Mouse (Mus musculus): ENCODE measurements at regions not wholly inside any gene's neighbourhood (a gene's known extent, or its start where the extent isn't known, plus 50 kb on each side); places are given as distances from the start of the nearest gene placed in this dataset.
"Not testable (repeated sequence)": the region's sequence is repeated elsewhere in the genome, so short reads cannot be mapped to it uniquely, and the experiment has no call there.

- TF ChIP-seq CTCF (IDR thresholded peaks at IDR 0.05; ENCODE audit: borderline replicate concordance, extremely low read depth, insufficient read depth, insufficient read length) (no peak), POLR2A (IDR thresholded peaks at IDR 0.05; ENCODE audit: borderline replicate concordance, extremely low read depth, insufficient read depth, insufficient read length, poor library complexity, severe bottlenecking) (no peak)
- DNase-seq (ENCODE audit: low read depth): peak; percentile 84
These were observed 347.7 kb downstream of the 1190002N15Rik start for GRCm38 (mm10) chr9:94189872-94190800.

DNA sequence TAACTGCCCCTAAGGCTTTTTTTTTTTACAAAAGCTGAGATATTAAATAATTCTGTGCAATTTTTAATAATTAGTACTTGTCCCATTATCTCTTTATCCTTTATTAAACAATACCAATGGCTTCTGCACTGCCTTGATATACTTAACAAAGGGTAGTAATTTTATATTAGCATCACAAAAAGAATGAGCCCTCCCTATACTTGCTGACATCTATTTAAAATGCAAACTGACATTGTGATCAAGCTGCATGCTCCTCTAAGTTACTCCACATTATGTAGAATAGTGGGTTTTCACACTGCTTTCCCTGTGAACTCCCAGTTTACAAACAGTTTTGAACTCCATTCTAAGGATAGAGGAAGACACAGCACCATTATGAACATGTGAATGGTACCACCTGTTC lies 349.8 kb downstream of the 1190002N15Rik start:
- TF ChIP-seq POLR2A (IDR thresholded peaks at IDR 0.05; ENCODE audit: borderline replicate concordance, extremely low read depth, insufficient read depth, insufficient read length, poor library complexity, severe bottlenecking): no peak
- no peak for TF ChIP-seq CTCF (IDR thresholded peaks at IDR 0.05; ENCODE audit: borderline replicate concordance, extremely low read depth, insufficient read depth, insufficient read length)
- peak; percentile 51 for DNase-seq (ENCODE audit: low read depth)

GRCm38 (mm10) chr9:94169905-94170612 lies 367.8 kb downstream of the 1190002N15Rik start:
- TF ChIP-seq CTCF (IDR thresholded peaks at IDR 0.05; ENCODE audit: borderline replicate concordance, extremely low read depth, insufficient read depth, insufficient read length) (no peak), POLR2A (IDR thresholded peaks at IDR 0.05; ENCODE audit: borderline replicate concordance, extremely low read depth, insufficient read depth, insufficient read length, poor library complexity, severe bottlenecking) (no peak)
- DNase-seq (ENCODE audit: low read depth): peak; percentile 56

- DNase-seq (ENCODE audit: low read depth): no peak
- TF ChIP-seq CTCF (IDR thresholded peaks at IDR 0.05; ENCODE audit: borderline replicate concordance, extremely low read depth, insufficient read depth, insufficient read length): no peak
- no peak for TF ChIP-seq POLR2A (IDR thresholded peaks at IDR 0.05; ENCODE audit: borderline replicate concordance, extremely low read depth, insufficient read depth, insufficient read length, poor library complexity, severe bottlenecking)
These were observed 374.2 kb downstream of the 1190002N15Rik start for GRCm38 (mm10) chr9:94163671-94164070.

DNA sequence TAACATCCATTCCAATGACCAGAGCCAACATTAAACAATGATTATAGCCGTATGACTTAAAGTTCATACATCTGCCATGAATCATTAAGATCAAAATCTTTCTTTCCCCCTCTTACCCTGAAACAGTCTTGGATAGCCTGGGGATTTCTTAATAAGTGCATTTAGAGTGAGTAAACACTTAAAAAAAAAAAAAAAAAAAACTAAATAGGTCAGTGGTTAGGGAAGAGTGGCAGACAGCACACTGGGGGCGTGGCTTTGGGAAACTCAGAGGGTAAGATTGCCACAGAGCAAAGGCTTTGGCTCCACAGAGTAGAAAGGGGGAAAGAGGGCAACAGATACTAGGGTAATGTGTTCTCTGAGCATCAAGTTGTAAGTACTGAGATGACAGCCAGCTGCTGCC lies 382.3 kb downstream of the 1190002N15Rik start:
- DNase-seq (ENCODE audit: low read depth): no peak
- TF ChIP-seq POLR2A (IDR thresholded peaks at IDR 0.05; ENCODE audit: borderline replicate concordance, extremely low read depth, insufficient read depth, insufficient read length, poor library complexity, severe bottlenecking): no peak
- no peak for TF ChIP-seq CTCF (IDR thresholded peaks at IDR 0.05; ENCODE audit: borderline replicate concordance, extremely low read depth, insufficient read depth, insufficient read length)

GRCm38 (mm10) chr9:94148474-94148873 lies 389.4 kb downstream of the 1190002N15Rik start:
- no peak for DNase-seq (ENCODE audit: low read depth)
- TF ChIP-seq POLR2A (IDR thresholded peaks at IDR 0.05; ENCODE audit: borderline replicate concordance, extremely low read depth, insufficient read depth, insufficient read length, poor library complexity, severe bottlenecking) (no peak), CTCF (IDR thresholded peaks at IDR 0.05; ENCODE audit: borderline replicate concordance, extremely low read depth, insufficient read depth, insufficient read length) (no peak)

DNA sequence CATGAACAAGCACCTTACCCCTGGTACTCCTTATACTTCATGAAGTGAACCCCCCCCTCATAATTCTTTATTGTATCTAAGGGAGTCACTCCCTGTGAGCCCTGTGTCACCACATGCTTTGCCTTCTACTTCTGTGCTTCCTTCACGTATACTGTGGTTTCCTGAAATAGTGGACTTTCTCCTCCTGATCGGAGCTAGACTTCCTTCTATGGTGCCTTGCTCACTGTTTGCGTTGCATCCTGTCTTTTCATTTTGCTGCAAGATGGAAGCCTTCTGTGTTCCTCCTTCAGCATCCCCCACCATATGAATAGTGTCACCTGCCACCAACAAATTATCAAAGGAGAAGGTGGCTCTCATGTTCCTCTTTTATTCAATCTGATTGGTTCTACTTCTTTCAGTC lies 391.1 kb downstream of the 1190002N15Rik start:
- no peak for TF ChIP-seq CTCF (IDR thresholded peaks at IDR 0.05; ENCODE audit: borderline replicate concordance, extremely low read depth, insufficient read depth, insufficient read length)
- no peak for TF ChIP-seq POLR2A (IDR thresholded peaks at IDR 0.05; ENCODE audit: borderline replicate concordance, extremely low read depth, insufficient read depth, insufficient read length, poor library complexity, severe bottlenecking)
- no peak for DNase-seq (ENCODE audit: low read depth)

- no peak for DNase-seq (ENCODE audit: low read depth)
- TF ChIP-seq POLR2A (IDR thresholded peaks at IDR 0.05; ENCODE audit: borderline replicate concordance, extremely low read depth, insufficient read depth, insufficient read length, poor library complexity, severe bottlenecking): no peak
- TF ChIP-seq CTCF (IDR thresholded peaks at IDR 0.05; ENCODE audit: borderline replicate concordance, extremely low read depth, insufficient read depth, insufficient read length): no peak
These were observed 401.4 kb downstream of the 1190002N15Rik start for GRCm38 (mm10) chr9:94136444-94136843.

GRCm38 (mm10) chr9:94133682-94134081 lies 404.2 kb downstream of the 1190002N15Rik start:
- no peak for TF ChIP-seq CTCF (IDR thresholded peaks at IDR 0.05; ENCODE audit: borderline replicate concordance, extremely low read depth, insufficient read depth, insufficient read length)
- TF ChIP-seq POLR2A (IDR thresholded peaks at IDR 0.05; ENCODE audit: borderline replicate concordance, extremely low read depth, insufficient read depth, insufficient read length, poor library complexity, severe bottlenecking): no peak
- no peak for DNase-seq (ENCODE audit: low read depth)

DNA sequence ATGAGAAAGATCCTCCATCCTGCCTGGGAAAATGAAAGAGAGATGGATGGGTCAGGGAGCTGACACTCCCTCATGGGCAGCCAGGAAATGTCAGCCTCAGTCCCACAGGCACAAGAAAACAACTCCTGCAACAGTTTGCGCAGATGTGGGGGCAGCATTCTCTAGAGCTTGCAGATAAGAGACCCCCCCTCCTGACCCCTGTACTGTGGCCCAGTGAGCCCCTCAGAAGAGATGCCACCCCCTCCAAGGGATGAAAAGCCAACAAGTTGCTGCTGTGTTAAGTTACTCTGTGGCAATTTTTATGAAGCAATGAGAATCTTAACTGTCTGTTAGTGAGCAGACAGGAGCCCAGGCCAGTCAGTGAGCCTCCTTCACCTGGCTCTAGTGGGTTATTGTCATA lies 406.5 kb downstream of the 1190002N15Rik start:
- TF ChIP-seq POLR2A (IDR thresholded peaks at IDR 0.05; ENCODE audit: borderline replicate concordance, extremely low read depth, insufficient read depth, insufficient read length, poor library complexity, severe bottlenecking) (no peak), CTCF (IDR thresholded peaks at IDR 0.05; ENCODE audit: borderline replicate concordance, extremely low read depth, insufficient read depth, insufficient read length) (no peak)
- no peak for DNase-seq (ENCODE audit: low read depth)

DNA sequence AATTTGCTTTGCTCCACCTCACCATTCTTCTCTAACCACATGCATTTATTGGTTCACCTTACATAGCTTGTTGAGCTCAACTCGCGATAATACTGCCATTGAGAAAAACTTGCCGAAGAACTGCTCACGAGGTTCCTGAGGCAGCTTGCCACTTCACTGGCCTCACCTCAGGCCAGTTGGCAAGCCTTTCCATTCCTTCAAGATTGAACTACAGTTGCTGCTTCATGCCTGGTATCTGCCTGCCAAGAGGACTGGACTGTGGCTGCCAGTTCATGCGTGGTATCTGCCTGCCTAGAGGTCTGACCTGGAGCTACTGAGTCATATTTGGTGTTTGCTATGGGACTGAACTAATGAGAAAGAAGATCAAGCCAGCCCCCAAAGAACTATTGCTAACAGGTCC lies 420.9 kb downstream of the 1190002N15Rik start:
- no peak for DNase-seq (ENCODE audit: low read depth)
- TF ChIP-seq CTCF (IDR thresholded peaks at IDR 0.05; ENCODE audit: borderline replicate concordance, extremely low read depth, insufficient read depth, insufficient read length) (no peak), POLR2A (IDR thresholded peaks at IDR 0.05; ENCODE audit: borderline replicate concordance, extremely low read depth, insufficient read depth, insufficient read length, poor library complexity, severe bottlenecking) (no peak)

DNA sequence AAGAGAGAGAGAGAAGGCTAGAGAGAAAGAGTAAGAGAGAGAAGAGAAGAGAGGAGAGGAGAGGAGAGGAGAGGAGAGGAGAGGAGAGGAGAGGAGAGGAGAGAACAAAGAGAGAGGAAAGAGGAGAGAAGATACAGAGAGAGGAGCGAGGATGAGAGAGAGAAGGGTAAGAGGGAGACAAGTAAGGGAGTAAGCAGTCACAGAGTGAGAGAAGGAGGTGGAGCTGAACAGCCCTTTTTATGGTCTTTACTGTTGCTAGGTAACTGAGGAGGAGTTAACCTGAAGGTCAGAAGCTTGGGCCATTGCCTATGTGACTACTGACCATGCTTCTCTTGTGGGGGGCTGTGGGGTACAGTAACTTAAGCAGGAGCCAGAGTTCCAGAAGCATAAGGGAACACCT lies 430.2 kb downstream of the 1190002N15Rik start:
- not testable (repeated sequence) for DNase-seq (ENCODE audit: low read depth)
